8 mouse cellular contexts compared by ENCODE assay signal in the genomic region with DNA sequence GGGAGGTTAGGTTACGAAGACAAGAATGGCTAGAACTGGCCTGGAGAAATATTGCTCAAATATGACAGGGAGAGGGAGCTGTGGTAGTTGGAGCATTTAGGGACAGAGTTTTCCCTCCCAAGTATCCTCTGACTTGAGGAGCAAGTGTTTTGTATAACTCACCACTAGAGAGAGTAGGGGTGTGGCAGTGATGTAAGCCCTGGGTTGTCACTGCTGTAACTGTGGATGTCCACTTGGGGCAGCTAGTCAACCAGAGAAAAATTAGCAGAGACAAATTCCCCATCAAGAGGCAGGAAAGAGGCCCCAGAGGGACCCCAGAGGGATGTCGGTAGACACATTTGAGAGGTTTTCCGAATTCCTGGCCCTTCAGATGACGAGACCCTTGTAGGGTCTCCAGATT. TPM values are rescaled to one million over a fixed set of nuclear protein-coding genes. Genes with fewer than 3 reads are reported as not detected.
A peak's percentile ranks its signal among the peaks of the same experiment; 100 is the strongest.
DNase-seq lines count a peak whose midpoint lies in the region; ATAC-seq and TF ChIP-seq lines count a peak whose summit lies in the region.

No protein-coding gene starts in this region.

- peak; percentile 75 for TF ChIP-seq CTCF in lung, embryonic 14.5 days (IDR thresholded peaks at IDR 0.05; ENCODE audit: low read depth)

- no peak overlapping the region for H3K4me2 ChIP-seq in lung, embryonic 14.5 days
- no peak overlapping the region for H3K4me2 ChIP-seq in forebrain, embryonic 12.5 days

- H3K4me1 ChIP-seq in lung, embryonic 14.5 days (ENCODE audit: insufficient read depth): peaks cover 3% of the 10 kb centered on the region; the same call in 1 of the 2 replicates
- no peaks in the 10 kb centered on the region for H3K4me1 ChIP-seq in forebrain, embryonic 12.5 days

- no peak overlapping the region for H3K9ac ChIP-seq in lung, embryonic 14.5 days
- H3K9ac ChIP-seq in forebrain, embryonic 12.5 days: no peak overlapping the region

- H3K36me3 ChIP-seq in lung, embryonic 14.5 days (ENCODE audit: insufficient read depth): no peaks in the 10 kb centered on the region
- no peaks in the 10 kb centered on the region for H3K36me3 ChIP-seq in forebrain, embryonic 12.5 days (replicated peaks)

- intact Hi-C loops in left cerebral cortex, postnatal 36 days (cut with DNase I): loop anchor here (5.0 kb wide), 2 partner anchors 52 to 87 kb away; a partner anchor contains a TSS

- no peaks in the 10 kb centered on the region for H3K9me3 ChIP-seq in lung, embryonic 14.5 days (ENCODE audit: low read depth, low read length)
- no peaks in the 10 kb centered on the region for H3K9me3 ChIP-seq in forebrain, embryonic 12.5 days

- no peaks in the 10 kb centered on the region for H3K27me3 ChIP-seq in lung, embryonic 14.5 days (ENCODE audit: insufficient read depth, low read length)
- no peaks in the 10 kb centered on the region for H3K27me3 ChIP-seq in forebrain, embryonic 12.5 days

- 44% methylated on average over 4 of the region's 4 CpGs for WGBS in lung, embryonic 14.5 days
- 70% methylated on average over 4 of the region's 4 CpGs for WGBS in forebrain, embryonic 12.5 days

- ATAC-seq in lung, embryonic 14.5 days (ENCODE audit: insufficient read depth): peak; percentile 29; the same call in 1 of the 2 replicates
- no peak for ATAC-seq in forebrain, embryonic 12.5 days (ENCODE audit: low FRiP score)

- H3K4me3 ChIP-seq in lung, embryonic 14.5 days (ENCODE audit: low read depth, low read length): no peak overlapping the region
- no peak overlapping the region for H3K4me3 ChIP-seq in forebrain, embryonic 12.5 days (replicated peaks)

- DNase-seq in adrenal gland, adult (ENCODE audit: inconsistent age in 2 of 2, low spot score in 1 of 2): peak; percentile 49 to 83
- no peak for DNase-seq in adrenal gland, adult 8-10 months
- DNase-seq in left cerebral cortex, adult 11 months (ENCODE audit: low spot score): peak; percentile 65
- DNase-seq in left cerebral cortex, postnatal 36 days (ENCODE audit: low spot score in 2 of 2): no peak
- DNase-seq in brain, adult 2 months (ENCODE audit: low read depth, low spot score): peak; percentile 87
- peak; percentile 77 for DNase-seq in induced T-regulatory cell, adult 2 months (ENCODE audit: low read depth)
- DNase-seq in lung, embryonic 14.5 days: peak; percentile 72

- no peak overlapping the region for H3K27ac ChIP-seq in lung, embryonic 14.5 days (ENCODE audit: low read depth)
- H3K27ac ChIP-seq in forebrain, embryonic 12.5 days: no peak overlapping the region

RNA-seq across cellular contexts. Expression of a gene that starts 1.2 kb away (rescaled TPM):
- total RNA-seq in adrenal gland, adult 8-10 months (2022): 1 to 10 TPM in 2 of 4 experiments, under 1 TPM in 1, not detected in 1; 0.42 to 1.5 (median 1.2) TPM
- total RNA-seq in left cerebral cortex, postnatal 36 days (2021): under 1 TPM; 0.34 to 0.44 TPM
- 1.2 and 1.6 TPM in 2 replicates for polyA plus RNA-seq in lung, embryonic 14.5 days (2014; fragmentation: Nextera tagmentation; extraction: Ambion mirVana)
- polyA plus RNA-seq in forebrain, embryonic 12.5 days (2016; fragmentation: Nextera tagmentation; extraction: Ambion mirVana): 0.19 and 0.24 TPM in 2 replicates

RNA-seq across cellular contexts. Expression of a gene that starts 11.2 kb away (rescaled TPM):
- 10 to 100 TPM; 21.7 to 26.9 (median 23.4) TPM for total RNA-seq in adrenal gland, adult 8-10 months (2022)
- total RNA-seq in left cerebral cortex, postnatal 36 days (2021): 10 to 100 TPM; 20.9 to 21.8 TPM
- 27.3 and 32.2 TPM in 2 replicates for polyA plus RNA-seq in lung, embryonic 14.5 days (2014; fragmentation: Nextera tagmentation; extraction: Ambion mirVana)
- polyA plus RNA-seq in forebrain, embryonic 12.5 days (2016; fragmentation: Nextera tagmentation; extraction: Ambion mirVana): 8.1 and 8.6 TPM in 2 replicates

RNA-seq across cellular contexts. Expression of a gene that starts 11.2 kb away (rescaled TPM):
- total RNA-seq in adrenal gland, adult 8-10 months (2022): 100 to 1,000 TPM in 2 of 4 experiments, 10 to 100 TPM in 2; 80.7 to 112 (median 94.7) TPM
- 100 to 1,000 TPM; 118 to 137 TPM for total RNA-seq in left cerebral cortex, postnatal 36 days (2021)
- 28.0 and 33.9 TPM in 2 replicates for polyA plus RNA-seq in lung, embryonic 14.5 days (2014; fragmentation: Nextera tagmentation; extraction: Ambion mirVana)
- 5.1 and 7.0 TPM in 2 replicates for polyA plus RNA-seq in forebrain, embryonic 12.5 days (2016; fragmentation: Nextera tagmentation; extraction: Ambion mirVana)

RNA-seq across cellular contexts. Expression of a gene that starts 11.6 kb away (rescaled TPM):
- total RNA-seq in adrenal gland, adult 8-10 months (2022): 10 to 100 TPM; 39.0 to 54.8 (median 50.2) TPM
- 10 to 100 TPM; 79.4 to 89.8 TPM for total RNA-seq in left cerebral cortex, postnatal 36 days (2021)
- polyA plus RNA-seq in lung, embryonic 14.5 days (2014; fragmentation: Nextera tagmentation; extraction: Ambion mirVana): 161 and 175 TPM in 2 replicates
- polyA plus RNA-seq in forebrain, embryonic 12.5 days (2016; fragmentation: Nextera tagmentation; extraction: Ambion mirVana): 26.8 and 27.3 TPM in 2 replicates

RNA-seq across cellular contexts. Expression of a gene that starts 16.1 kb away (rescaled TPM):
- total RNA-seq in adrenal gland, adult 8-10 months (2022): 100 to 1,000 TPM; 114 to 130 (median 125) TPM
- 100 to 1,000 TPM; 160 to 168 TPM for total RNA-seq in left cerebral cortex, postnatal 36 days (2021)
- 103 and 109 TPM in 2 replicates for polyA plus RNA-seq in lung, embryonic 14.5 days (2014; fragmentation: Nextera tagmentation; extraction: Ambion mirVana)
- polyA plus RNA-seq in forebrain, embryonic 12.5 days (2016; fragmentation: Nextera tagmentation; extraction: Ambion mirVana): 228 and 238 TPM in 2 replicates

Comparison
In these comparisons a context has a peak if more than half of its experiments do, and no peak if none do; other contexts are left out.
1. DNase-seq: peak in adrenal gland, adult (2 of 2), left cerebral cortex, adult 11 months (single experiment), brain, adult 2 months (single experiment), induced T-regulatory cell, adult 2 months (single experiment) and lung, embryonic 14.5 days (single experiment); none in adrenal gland, adult 8-10 months (single experiment) and left cerebral cortex, postnatal 36 days (0 of 2).